Mouse (Mus musculus) B cell, adult 62 days (primary cell): Measurements from ENCODE around the gene Gm47995. TPM values are rescaled to one million over a fixed set of nuclear protein-coding genes. Genes with fewer than 3 reads are reported as not detected.

Experiments
- total RNA-seq: library from RNA; stranded (reverse); gene quantifications from 4 replicates; pipeline ENCODE4 v1.2.4, GENCODE M21; 2023

Gm47995 gene
- 0.85 to 0.91 TPM in 2 of 4 replicates, not detected in the others for total RNA-seq

DNA sequence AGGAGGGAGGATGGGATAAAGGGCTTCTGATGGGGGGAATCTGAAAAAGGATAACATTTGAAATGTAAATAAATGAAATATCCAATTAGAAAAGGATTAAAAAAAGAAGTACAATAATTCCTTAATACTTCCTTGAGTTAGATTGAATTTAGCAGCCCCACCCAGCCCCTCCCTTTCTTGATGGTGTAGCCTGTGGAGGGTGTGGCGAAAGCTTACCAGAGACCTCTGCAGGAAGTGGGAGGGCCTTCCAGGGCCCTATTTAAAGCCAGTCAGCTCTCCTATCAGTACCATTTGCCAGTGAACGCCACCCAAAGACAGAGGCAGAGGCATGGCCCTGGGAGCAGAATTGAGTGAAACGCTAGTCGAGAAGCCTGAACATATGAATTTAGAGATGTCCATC lies at the start of gene Gm47995:
Gene Gm47995 (plus strand): TSS at position 329 of the 400 bp plus-strand sequence.

DNA sequence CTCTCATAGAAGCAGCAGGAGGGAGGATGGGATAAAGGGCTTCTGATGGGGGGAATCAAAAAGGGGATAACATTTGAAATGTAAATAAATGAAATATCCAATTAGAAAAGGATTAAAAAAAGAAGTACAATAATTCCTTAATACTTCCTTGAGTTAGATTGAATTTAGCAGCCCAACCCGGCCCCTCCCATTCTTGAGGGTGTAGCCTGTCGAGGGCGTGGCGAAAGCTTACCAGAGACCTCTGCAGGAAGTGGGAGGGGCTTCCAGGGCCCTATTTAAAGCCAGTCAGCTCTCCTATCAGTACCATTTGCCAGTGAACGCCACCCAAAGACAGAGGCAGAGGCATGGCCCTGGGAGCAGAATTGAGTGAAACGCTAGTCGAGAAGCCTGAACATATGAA lies 16.0 kb upstream of the Gm47995 start, which contains the start of gene Gm47985:
Gene Gm47985 (plus strand): TSS at position 272 of the 400 bp plus-strand sequence.

DNA sequence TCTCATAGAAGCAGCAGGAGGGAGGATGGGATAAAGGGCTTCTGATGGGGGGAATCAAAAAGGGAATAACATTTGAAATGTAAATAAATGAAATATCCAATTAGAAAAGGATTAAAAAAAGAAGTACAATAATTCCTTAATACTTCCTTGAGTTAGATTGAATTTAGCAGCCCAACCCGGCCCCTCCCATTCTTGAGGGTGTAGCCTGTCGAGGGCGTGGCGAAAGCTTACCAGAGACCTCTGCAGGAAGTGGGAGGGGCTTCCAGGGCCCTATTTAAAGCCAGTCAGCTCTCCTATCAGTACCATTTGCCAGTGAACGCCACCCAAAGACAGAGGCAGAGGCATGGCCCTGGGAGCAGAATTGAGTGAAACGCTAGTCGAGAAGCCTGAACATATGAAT lies 6.2 kb upstream of the Gm47995 start, which contains the start of gene Gm8947:
Gene Gm8947 (plus strand): TSS at position 302 of the 400 bp plus-strand sequence.

DNA sequence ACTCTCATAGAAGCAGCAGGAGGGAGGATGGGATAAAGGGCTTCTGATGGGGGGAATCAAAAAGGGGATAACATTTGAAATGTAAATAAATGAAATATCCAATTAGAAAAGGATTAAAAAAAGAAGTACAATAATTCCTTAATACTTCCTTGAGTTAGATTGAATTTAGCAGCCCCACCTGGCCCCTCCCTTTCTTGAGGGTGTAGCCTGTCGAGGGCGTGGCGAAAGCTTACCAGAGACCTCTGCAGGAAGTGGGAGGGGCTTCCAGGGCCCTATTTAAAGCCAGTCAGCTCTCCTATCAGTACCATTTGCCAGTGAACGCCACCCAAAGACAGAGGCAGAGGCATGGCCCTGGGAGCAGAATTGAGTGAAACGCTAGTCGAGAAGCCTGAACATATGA lies 5.6 kb downstream of the Gm47995 start, which contains the start of gene 3110040M04Rik:
Gene 3110040M04Rik (plus strand): TSS at position 304 of the 400 bp plus-strand sequence.

DNA sequence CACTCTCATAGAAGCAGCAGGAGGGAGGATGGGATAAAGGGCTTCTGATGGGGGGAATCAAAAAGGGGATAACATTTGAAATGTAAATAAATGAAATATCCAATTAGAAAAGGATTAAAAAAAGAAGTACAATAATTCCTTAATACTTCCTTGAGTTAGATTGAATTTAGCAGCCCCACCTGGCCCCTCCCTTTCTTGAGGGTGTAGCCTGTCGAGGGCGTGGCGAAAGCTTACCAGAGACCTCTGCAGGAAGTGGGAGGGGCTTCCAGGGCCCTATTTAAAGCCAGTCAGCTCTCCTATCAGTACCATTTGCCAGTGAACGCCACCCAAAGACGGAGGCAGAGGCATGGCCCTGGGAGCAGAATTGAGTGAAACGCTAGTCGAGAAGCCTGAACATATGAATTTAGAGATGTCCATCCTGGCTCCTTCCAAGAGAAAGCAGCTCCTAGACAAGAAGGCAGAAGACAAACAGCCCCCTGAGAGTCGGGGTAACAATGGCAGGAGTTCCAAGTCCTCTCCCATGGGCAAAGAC lies 11.6 kb downstream of the Gm47995 start, which contains the start of gene Gm47996:
Gene Gm47996 (plus strand): TSS at position 308 of the 532 bp plus-strand sequence.

Other genes starting within 250 kb of the Gm47995 start
- gene Hmcn1, start 205.0 kb upstream of the Gm47995 start, total RNA-seq, result 0.09 TPM in 1 of 4 replicates, not detected in the others
- gene Gm47985, start 15.9 kb upstream of the Gm47995 start, total RNA-seq, result not detected in 4 replicates
- not detected in 4 replicates for gene Gm8947, start 6.1 kb upstream of the Gm47995 start, total RNA-seq
- gene 3110040M04Rik, start 5.7 kb downstream of the Gm47995 start, total RNA-seq, result 1.5 TPM in 1 of 4 replicates, not detected in the others
- not detected in 4 replicates for gene Gm47996, start 11.7 kb downstream of the Gm47995 start, total RNA-seq
- 321 to 352 TPM (median 336 TPM) in 4 replicates for gene Ivns1abp, start 146.0 kb downstream of the Gm47995 start, total RNA-seq
- 35.5 to 45.4 TPM (median 40.3 TPM) in 4 replicates for gene Swt1, start 230.0 kb downstream of the Gm47995 start, total RNA-seq
- gene Trmt1l, start 230.1 kb downstream of the Gm47995 start, total RNA-seq, result 40.1 to 44.0 TPM (median 41.5 TPM) in 4 replicates